Mouse (Mus musculus): ENCODE results near the gene Tmtc2. TPM values are rescaled to one million over a fixed set of nuclear protein-coding genes. Genes with fewer than 3 reads are reported as not detected.

Gene Tmtc2
- polyA plus RNA-seq, 1 experiment, result 5.1 TPM

GRCm38 (mm10) chr10:105232864-105233263 lies 341.4 kb downstream of the Tmtc2 start:
- Histone ChIP-seq H3K36me3 (ENCODE audit: control insufficient read depth, insufficient read depth, low read length) (no peaks in the 10 kb centered on the region), H3K4me1 (ENCODE audit: control insufficient read depth, insufficient read depth, low read length) (no peaks in the 10 kb centered on the region), H3K27ac (ENCODE audit: control insufficient read depth, insufficient read depth, low read depth, low read length) (no peak overlapping the region), H3K27me3 (ENCODE audit: control insufficient read depth, insufficient read depth, low read length) (no peaks in the 10 kb centered on the region), H3K4me3 (ENCODE audit: control insufficient read depth, low read depth, low read length) (no peak overlapping the region)
- TF ChIP-seq CTCF (IDR thresholded peaks at IDR 0.05; ENCODE audit: control insufficient read depth, insufficient read depth, insufficient replicate concordance, low read depth, low read length) (no peak), POLR2A (IDR thresholded peaks at IDR 0.05; ENCODE audit: control insufficient read depth, low read depth, low read length) (no peak)

- Histone ChIP-seq H3K27ac (ENCODE audit: control insufficient read depth, insufficient read depth, low read depth, low read length) (no peak overlapping the region), H3K27me3 (ENCODE audit: control insufficient read depth, insufficient read depth, low read length) (no peaks in the 10 kb centered on the region), H3K4me3 (ENCODE audit: control insufficient read depth, low read depth, low read length) (no peak overlapping the region), H3K36me3 (ENCODE audit: control insufficient read depth, insufficient read depth, low read length) (no peaks in the 10 kb centered on the region), H3K4me1 (ENCODE audit: control insufficient read depth, insufficient read depth, low read length) (no peaks in the 10 kb centered on the region)
- TF ChIP-seq CTCF (IDR thresholded peaks at IDR 0.05; ENCODE audit: control insufficient read depth, insufficient read depth, insufficient replicate concordance, low read depth, low read length) (no peak), POLR2A (IDR thresholded peaks at IDR 0.05; ENCODE audit: control insufficient read depth, low read depth, low read length) (no peak)
Observed at GRCm38 (mm10) chr10:105230416-105230815, 343.8 kb downstream of the Tmtc2 start.

- no peaks in the 10 kb centered on the region for H3K27me3 ChIP-seq (ENCODE audit: control insufficient read depth, insufficient read depth, low read length)
- H3K27ac ChIP-seq (ENCODE audit: control insufficient read depth, insufficient read depth, low read depth, low read length), result no peak overlapping the region
- no peak for TF ChIP-seq CTCF (IDR thresholded peaks at IDR 0.05; ENCODE audit: control insufficient read depth, insufficient read depth, insufficient replicate concordance, low read depth, low read length)
- no peak for TF ChIP-seq POLR2A (IDR thresholded peaks at IDR 0.05; ENCODE audit: control insufficient read depth, low read depth, low read length)
- H3K36me3 ChIP-seq (ENCODE audit: control insufficient read depth, insufficient read depth, low read length), result no peaks in the 10 kb centered on the region
- no peaks in the 10 kb centered on the region for H3K4me1 ChIP-seq (ENCODE audit: control insufficient read depth, insufficient read depth, low read length)
- no peak overlapping the region for H3K4me3 ChIP-seq (ENCODE audit: control insufficient read depth, low read depth, low read length)
Observed at GRCm38 (mm10) chr10:105228623-105229022, 345.6 kb downstream of the Tmtc2 start.

- Histone ChIP-seq H3K27me3 (ENCODE audit: control insufficient read depth, insufficient read depth, low read length) (no peaks in the 10 kb centered on the region), H3K4me3 (ENCODE audit: control insufficient read depth, low read depth, low read length) (no peak overlapping the region), H3K27ac (ENCODE audit: control insufficient read depth, insufficient read depth, low read depth, low read length) (no peak overlapping the region), H3K36me3 (ENCODE audit: control insufficient read depth, insufficient read depth, low read length) (no peaks in the 10 kb centered on the region), H3K4me1 (ENCODE audit: control insufficient read depth, insufficient read depth, low read length) (no peaks in the 10 kb centered on the region)
- TF ChIP-seq POLR2A (IDR thresholded peaks at IDR 0.05; ENCODE audit: control insufficient read depth, low read depth, low read length), result no peak
- TF ChIP-seq CTCF (IDR thresholded peaks at IDR 0.05; ENCODE audit: control insufficient read depth, insufficient read depth, insufficient replicate concordance, low read depth, low read length), result no peak
Observed at GRCm38 (mm10) chr10:105227631-105228030, 346.6 kb downstream of the Tmtc2 start.

- no peaks in the 10 kb centered on the region for H3K4me1 ChIP-seq (ENCODE audit: control insufficient read depth, insufficient read depth, low read length)
- H3K36me3 ChIP-seq (ENCODE audit: control insufficient read depth, insufficient read depth, low read length), result no peaks in the 10 kb centered on the region
- no peak overlapping the region for H3K27ac ChIP-seq (ENCODE audit: control insufficient read depth, insufficient read depth, low read depth, low read length)
- no peaks in the 10 kb centered on the region for H3K27me3 ChIP-seq (ENCODE audit: control insufficient read depth, insufficient read depth, low read length)
- TF ChIP-seq POLR2A (IDR thresholded peaks at IDR 0.05; ENCODE audit: control insufficient read depth, low read depth, low read length) (no peak), CTCF (IDR thresholded peaks at IDR 0.05; ENCODE audit: control insufficient read depth, insufficient read depth, insufficient replicate concordance, low read depth, low read length) (no peak)
- no peak overlapping the region for H3K4me3 ChIP-seq (ENCODE audit: control insufficient read depth, low read depth, low read length)
Observed at GRCm38 (mm10) chr10:105225714-105226113, 348.5 kb downstream of the Tmtc2 start.

- no peaks in the 10 kb centered on the region for H3K36me3 ChIP-seq (ENCODE audit: control insufficient read depth, insufficient read depth, low read length)
- no peaks in the 10 kb centered on the region for H3K4me1 ChIP-seq (ENCODE audit: control insufficient read depth, insufficient read depth, low read length)
- no peaks in the 10 kb centered on the region for H3K27me3 ChIP-seq (ENCODE audit: control insufficient read depth, insufficient read depth, low read length)
- TF ChIP-seq CTCF (IDR thresholded peaks at IDR 0.05; ENCODE audit: control insufficient read depth, insufficient read depth, insufficient replicate concordance, low read depth, low read length) (no peak), POLR2A (IDR thresholded peaks at IDR 0.05; ENCODE audit: control insufficient read depth, low read depth, low read length) (no peak)
- H3K27ac ChIP-seq (ENCODE audit: control insufficient read depth, insufficient read depth, low read depth, low read length), result no peak overlapping the region
- H3K4me3 ChIP-seq (ENCODE audit: control insufficient read depth, low read depth, low read length), result no peak overlapping the region
Observed at GRCm38 (mm10) chr10:105222904-105223303, 351.3 kb downstream of the Tmtc2 start.

GRCm38 (mm10) chr10:105201491-105201890 lies 372.8 kb downstream of the Tmtc2 start:
- Histone ChIP-seq H3K4me1 (ENCODE audit: control insufficient read depth, insufficient read depth, low read length) (no peaks in the 10 kb centered on the region), H3K4me3 (ENCODE audit: control insufficient read depth, low read depth, low read length) (no peak overlapping the region), H3K27ac (ENCODE audit: control insufficient read depth, insufficient read depth, low read depth, low read length) (no peak overlapping the region), H3K36me3 (ENCODE audit: control insufficient read depth, insufficient read depth, low read length) (no peaks in the 10 kb centered on the region), H3K27me3 (ENCODE audit: control insufficient read depth, insufficient read depth, low read length) (no peaks in the 10 kb centered on the region)
- no peak for TF ChIP-seq POLR2A (IDR thresholded peaks at IDR 0.05; ENCODE audit: control insufficient read depth, low read depth, low read length)
- TF ChIP-seq CTCF (IDR thresholded peaks at IDR 0.05; ENCODE audit: control insufficient read depth, insufficient read depth, insufficient replicate concordance, low read depth, low read length), result no peak

- Histone ChIP-seq H3K36me3 (ENCODE audit: control insufficient read depth, insufficient read depth, low read length) (no peaks in the 10 kb centered on the region), H3K27me3 (ENCODE audit: control insufficient read depth, insufficient read depth, low read length) (no peaks in the 10 kb centered on the region), H3K27ac (ENCODE audit: control insufficient read depth, insufficient read depth, low read depth, low read length) (no peak overlapping the region), H3K4me1 (ENCODE audit: control insufficient read depth, insufficient read depth, low read length) (no peaks in the 10 kb centered on the region), H3K4me3 (ENCODE audit: control insufficient read depth, low read depth, low read length) (no peak overlapping the region)
- TF ChIP-seq CTCF (IDR thresholded peaks at IDR 0.05; ENCODE audit: control insufficient read depth, insufficient read depth, insufficient replicate concordance, low read depth, low read length) (no peak), POLR2A (IDR thresholded peaks at IDR 0.05; ENCODE audit: control insufficient read depth, low read depth, low read length) (no peak)
Observed at GRCm38 (mm10) chr10:105200678-105201077, 373.6 kb downstream of the Tmtc2 start.
